Mouse (Mus musculus) lung, postnatal 36 days (tissue): ENCODE measurements around the gene Epb41l3.
A peak's percentile ranks its signal among the peaks of the same experiment; 100 is the strongest.

Experiments
- DNase-seq: peaks from one replicate; pipeline ENCODE4 v3.0.0; 2022; ENCODE audit warnings: mixed read lengths

Epb41l3 gene

GRCm38 (mm10) chr17:69255834-69256233 lies 180.4 kb downstream of the Epb41l3 start:
- DNase-seq = no peak

- peak; percentile 21 for DNase-seq
Measured at GRCm38 (mm10) chr17:69256441-69256840, 181.0 kb downstream of the Epb41l3 start.

GRCm38 (mm10) chr17:69263810-69264565 lies 188.5 kb downstream of the Epb41l3 start:
- DNase-seq = no peak

GRCm38 (mm10) chr17:69265171-69265570 lies 189.7 kb downstream of the Epb41l3 start:
- DNase-seq = no peak

- DNase-seq = peak; percentile 12
Measured at GRCm38 (mm10) chr17:69265759-69266463, 190.4 kb downstream of the Epb41l3 start.

- no peak for DNase-seq
Measured at GRCm38 (mm10) chr17:69266936-69267335, 191.5 kb downstream of the Epb41l3 start.

GRCm38 (mm10) chr17:69267526-69267925 lies 192.0 kb downstream of the Epb41l3 start:
- DNase-seq = no peak

- no peak for DNase-seq
Measured at GRCm38 (mm10) chr17:69277362-69277761, 201.9 kb downstream of the Epb41l3 start.

- no peak for DNase-seq
Measured at GRCm38 (mm10) chr17:69284511-69284910, 209.0 kb downstream of the Epb41l3 start.

GRCm38 (mm10) chr17:69288130-69288529 lies 212.6 kb downstream of the Epb41l3 start:
- DNase-seq = no peak

- DNase-seq = no peak
Measured at GRCm38 (mm10) chr17:69290272-69290671, 214.8 kb downstream of the Epb41l3 start.

GRCm38 (mm10) chr17:69301552-69301951 lies 226.1 kb downstream of the Epb41l3 start:
- DNase-seq = no peak

GRCm38 (mm10) chr17:69303579-69304274 lies 228.2 kb downstream of the Epb41l3 start:
- no peak for DNase-seq

GRCm38 (mm10) chr17:69307636-69308035 lies 232.2 kb downstream of the Epb41l3 start:
- no peak for DNase-seq

- DNase-seq = no peak
Measured at GRCm38 (mm10) chr17:69309872-69310271, 234.4 kb downstream of the Epb41l3 start.

- DNase-seq = no peak
Measured at GRCm38 (mm10) chr17:69320496-69320895, 245.0 kb downstream of the Epb41l3 start.

- no peak for DNase-seq
Measured at GRCm38 (mm10) chr17:69322721-69323120, 247.2 kb downstream of the Epb41l3 start.
